Mouse (Mus musculus) stomach, embryonic 14.5 days (tissue): ENCODE data around the gene Itm2b. TPM values are rescaled to one million over a fixed set of nuclear protein-coding genes. Genes with fewer than 3 reads are reported as not detected.

Experiments
- ATAC-seq: fragments of 200-750 bp; cut with Nextera tagmentation; 2 replicates; pipeline ENCODE4 v1.8.0; 2017; ENCODE audit warnings: low read depth, moderate TSS enrichment; ENCODE audit not compliant: insufficient number of reproducible peaks, insufficient read depth, low FRiP score
- H3K27ac ChIP-seq: fragments of 300-500 bp; sonication (generic); 2 replicates; pipeline ENCODE4 v1.5.1; 2014; ENCODE audit warnings: mild to moderate bottlenecking, low read length, moderate library complexity, mixed read lengths
- H3K27me3 ChIP-seq: fragments of 300-500 bp; sonication (generic); 2 replicates; pipeline ENCODE4 v1.6.1; 2014; ENCODE audit warnings: low read length, control low read depth, mixed read lengths; ENCODE audit not compliant: control insufficient read depth, insufficient read depth
- H3K36me3 ChIP-seq: fragments of 300-500 bp; sonication (generic); 2 replicates; pipeline ENCODE4 v1.6.1; 2014; ENCODE audit warnings: mild to moderate bottlenecking, control low read depth, low read length, moderate library complexity, mixed read lengths; ENCODE audit not compliant: control insufficient read depth, insufficient read depth
- H3K4me1 ChIP-seq: fragments of 300-500 bp; sonication (generic); 2 replicates; pipeline ENCODE4 v1.6.1; 2014; ENCODE audit warnings: low read length, control low read depth, mixed read lengths; ENCODE audit not compliant: control insufficient read depth, insufficient read depth
- H3K4me2 ChIP-seq: fragments of 300-500 bp; sonication (generic); replicated peaks from 2 replicates; pipeline ENCODE4 v1.6.1; 2014; ENCODE audit warnings: low read depth, low read length, control low read depth
- H3K4me3 ChIP-seq: fragments of 300-500 bp; sonication (generic); 2 replicates; pipeline ENCODE4 v1.5.1; 2014; ENCODE audit warnings: low read depth, low read length, control low read depth
- H3K9ac ChIP-seq: fragments of 300-500 bp; sonication (generic); replicated peaks from 2 replicates; pipeline ENCODE4 v1.6.1; 2014; ENCODE audit warnings: low read depth, mild to moderate bottlenecking, control low read depth, low read length, moderate library complexity, mixed read lengths
- H3K9me3 ChIP-seq: fragments of 300-500 bp; sonication (generic); 2 replicates; pipeline ENCODE4 v1.6.1; 2016; ENCODE audit warnings: low read depth, low read length, control low read depth; ENCODE audit not compliant: control insufficient read depth
- whole genome bisulfite sequencing: fragments of 180-500 bp; shearing (Covaris S2); extraction: QIAGEN DNeasy Blood & Tissue Kit; methylation state at CpG from one replicate; pipeline ENCODE4 v1.1.7; 2014; 5-methylcytosine and 5-hydroxymethylcytosine counted together
- polyA plus RNA-seq: library from polyadenylated mRNA; unstranded; fragments of >200 nt; fragmentation: Nextera tagmentation; extraction: Ambion mirVana; gene quantifications from 2 replicates; pipeline ENCODE4 v1.2.1, GENCODE M21; 2014

The Itm2b gene
- polyA plus RNA-seq, 1 experiment from 2014 or later: 864 TPM

DNA sequence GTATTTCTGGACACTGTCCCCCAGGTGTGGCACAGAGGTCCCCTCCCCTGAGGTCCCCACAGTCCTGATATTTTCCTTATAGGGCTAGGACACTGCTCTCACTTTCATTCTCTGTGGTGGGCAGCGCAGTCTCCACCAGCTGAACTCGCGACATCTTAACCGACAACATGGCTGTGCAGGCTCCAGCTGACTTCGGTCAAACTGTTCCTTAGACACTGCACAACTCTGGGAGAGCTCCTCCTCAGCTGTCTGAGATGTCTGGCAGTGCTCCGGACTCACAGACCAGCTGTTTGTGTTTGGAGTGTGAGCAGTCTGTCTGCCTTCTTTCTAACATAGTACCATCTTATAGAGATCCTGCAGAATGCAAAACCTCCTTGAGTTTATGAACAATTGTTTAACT is 8.2 kb downstream of the Itm2b start:
- Histone ChIP-seq H3K36me3 (peaks cover 13% of the 10 kb centered on the region; the same call in 1 of the 2 replicates), H3K9me3 (no peaks in the 10 kb centered on the region), H3K4me3 (no peak overlapping the region), H3K27ac (peak overlapping the region; percentile 59; the same call in 1 of the 2 replicates), H3K4me2 (0 out of 2 replicates have a peak overlapping the region, but pooled peaks have one; percentile 11), H3K9ac (no peak overlapping the region), H3K27me3 (no peaks in the 10 kb centered on the region), H3K4me1 (peaks cover 27% of the 10 kb centered on the region; the same call in 1 of the 2 replicates)
- peak; percentile 69; the same call in 1 of the 2 replicates for ATAC-seq
- 50% methylated on average over 6 of the region's 6 CpGs for WGBS

DNA sequence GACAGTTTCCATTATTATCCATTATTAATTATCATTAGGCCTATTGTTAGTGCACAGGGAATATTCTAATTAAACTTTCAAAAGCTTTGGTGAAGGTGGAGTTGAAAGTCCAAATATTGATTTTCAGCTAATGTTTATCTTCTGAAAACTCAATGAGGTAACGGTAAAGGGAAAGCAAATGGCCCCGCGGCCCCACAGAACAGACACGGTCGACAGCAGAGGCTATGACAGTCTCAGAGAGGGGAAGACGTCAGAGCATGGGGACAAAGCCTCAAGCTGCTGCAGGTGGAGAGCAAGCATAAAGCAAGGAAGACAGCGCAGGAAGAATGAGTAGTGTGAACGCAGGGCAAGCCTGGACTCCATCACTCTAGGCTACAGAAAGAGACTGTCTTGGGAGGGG is 9.2 kb downstream of the Itm2b start:
- H3K27me3 ChIP-seq: no peaks in the 10 kb centered on the region
- H3K9me3 ChIP-seq: no peaks in the 10 kb centered on the region
- no peak overlapping the region for H3K4me2 ChIP-seq
- peaks cover 20% of the 10 kb centered on the region; the same call in 1 of the 2 replicates for H3K36me3 ChIP-seq
- no peak overlapping the region for H3K9ac ChIP-seq
- no peak overlapping the region for H3K27ac ChIP-seq
- peaks cover 27% of the 10 kb centered on the region; the same call in 1 of the 2 replicates for H3K4me1 ChIP-seq
- H3K4me3 ChIP-seq: no peak overlapping the region
- 57% methylated on average over 8 of the region's 8 CpGs for WGBS
- no peak for ATAC-seq

GRCm38 (mm10) chr14:73375445-73375844 is 9.6 kb downstream of the Itm2b start:
- ATAC-seq: no peak

GRCm38 (mm10) chr14:73374315-73374890 is 10.7 kb downstream of the Itm2b start:
- H3K9me3 ChIP-seq: no peaks in the 10 kb centered on the region
- WGBS: 47% methylated on average over 11 of the region's 11 CpGs
- peak overlapping the region; percentile 10; the same call in 1 of the 2 replicates for H3K27ac ChIP-seq
- no peak for ATAC-seq
- no peaks in the 10 kb centered on the region for H3K27me3 ChIP-seq
- no peak overlapping the region for H3K4me3 ChIP-seq
- no peak overlapping the region for H3K9ac ChIP-seq
- 0 out of 2 replicates have a peak overlapping the region, but pooled peaks have one; percentile 2 for H3K4me2 ChIP-seq
- peaks cover 27% of the 10 kb centered on the region; the same call in 1 of the 2 replicates for H3K4me1 ChIP-seq
- peaks cover 31% of the 10 kb centered on the region for H3K36me3 ChIP-seq

More at GRCm38 (mm10) chr14:73375445-73375844, 9.6 kb downstream of the Itm2b start:
- Histone ChIP-seq H3K4me1 (peaks cover 27% of the 10 kb centered on the region; the same call in 1 of the 2 replicates), H3K9me3 (no peaks in the 10 kb centered on the region), H3K27me3 (no peaks in the 10 kb centered on the region), H3K4me3 (no peak overlapping the region), H3K27ac (no peak overlapping the region), H3K4me2 (no peak overlapping the region), H3K36me3 (peaks cover 24% of the 10 kb centered on the region; the same call in 1 of the 2 replicates), H3K9ac (no peak overlapping the region)
- 87% methylated on average over 8 of the region's 8 CpGs for WGBS

DNA sequence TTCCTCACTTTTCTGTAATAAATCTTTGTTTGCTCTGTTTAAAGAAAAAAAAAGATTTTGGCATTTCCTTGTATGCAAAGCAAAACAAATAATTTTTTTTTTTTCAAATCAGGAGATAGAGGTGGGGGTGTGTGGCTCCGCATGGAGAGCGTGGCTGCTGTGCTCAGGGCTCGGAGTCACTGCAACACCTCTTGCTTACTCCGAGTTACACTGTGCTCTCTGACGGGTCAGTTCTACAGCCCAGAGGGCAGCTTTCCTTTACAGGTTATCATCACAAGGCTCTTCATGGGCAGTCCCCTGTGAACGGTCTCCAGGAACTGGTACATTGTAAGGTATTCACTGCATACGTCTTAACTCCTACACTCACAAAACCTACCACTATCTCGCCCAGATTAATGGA is 11.5 kb downstream of the Itm2b start:
- Histone ChIP-seq H3K4me2 (no peak overlapping the region), H3K27me3 (no peaks in the 10 kb centered on the region), H3K9ac (no peak overlapping the region), H3K4me3 (no peak overlapping the region), H3K4me1 (peaks cover 27% of the 10 kb centered on the region; the same call in 1 of the 2 replicates), H3K27ac (peak overlapping the region; percentile 33; the same call in 1 of the 2 replicates), H3K9me3 (no peaks in the 10 kb centered on the region), H3K36me3 (peaks cover 30% of the 10 kb centered on the region)
- 0 out of 2 replicates have a peak, but pooled peaks have one; percentile 12 for ATAC-seq
- WGBS: 66% methylated on average over 8 of the region's 8 CpGs

GRCm38 (mm10) chr14:73372990-73373389 is 12.1 kb downstream of the Itm2b start:
- WGBS: 86% methylated on average over 4 of the region's 4 CpGs
- ATAC-seq: no peak
- Histone ChIP-seq H3K27me3 (no peaks in the 10 kb centered on the region), H3K27ac (no peak overlapping the region), H3K4me3 (no peak overlapping the region), H3K4me1 (peaks cover 27% of the 10 kb centered on the region; the same call in 1 of the 2 replicates), H3K9ac (no peak overlapping the region), H3K9me3 (no peaks in the 10 kb centered on the region), H3K4me2 (no peak overlapping the region), H3K36me3 (peaks cover 31% of the 10 kb centered on the region)

DNA sequence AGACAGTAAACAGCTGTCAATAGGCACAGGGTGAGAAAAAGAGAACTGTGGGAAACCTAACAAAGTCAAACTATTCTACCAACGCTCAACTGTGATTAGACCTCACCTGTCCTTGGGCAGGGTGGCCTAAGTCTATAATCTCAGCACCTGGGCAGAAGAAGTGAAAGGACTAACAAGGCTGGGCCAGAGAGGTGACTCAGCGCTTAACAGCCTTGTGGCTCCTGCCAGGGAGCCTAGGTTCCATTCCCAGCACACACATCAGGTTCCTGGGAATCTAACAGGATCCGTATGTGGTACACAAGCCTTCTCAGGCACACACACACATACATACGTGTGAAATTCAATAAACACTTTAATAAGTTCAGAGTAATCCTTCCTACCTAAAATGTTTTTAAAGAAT is 13.5 kb downstream of the Itm2b start:
- 78% methylated on average over 4 of the region's 4 CpGs for WGBS
- no peak for ATAC-seq
- no peak overlapping the region for H3K4me3 ChIP-seq
- no peaks in the 10 kb centered on the region for H3K9me3 ChIP-seq
- peaks cover 43% of the 10 kb centered on the region for H3K36me3 ChIP-seq
- peaks cover 21% of the 10 kb centered on the region; the same call in 1 of the 2 replicates for H3K4me1 ChIP-seq
- H3K27ac ChIP-seq: no peak overlapping the region
- H3K27me3 ChIP-seq: no peaks in the 10 kb centered on the region
- no peak overlapping the region for H3K9ac ChIP-seq
- H3K4me2 ChIP-seq: no peak overlapping the region

- no peak overlapping the region for H3K27ac ChIP-seq
- H3K4me2 ChIP-seq: no peak overlapping the region
- peaks cover 50% of the 10 kb centered on the region for H3K36me3 ChIP-seq
- peaks cover 20% of the 10 kb centered on the region; the same call in 1 of the 2 replicates for H3K4me1 ChIP-seq
- 82% methylated on average over 23 of the region's 23 CpGs for WGBS
- no peak for ATAC-seq
- H3K9ac ChIP-seq: no peak overlapping the region
- H3K9me3 ChIP-seq: no peaks in the 10 kb centered on the region
- no peaks in the 10 kb centered on the region for H3K27me3 ChIP-seq
- no peak overlapping the region for H3K4me3 ChIP-seq
Observed at GRCm38 (mm10) chr14:73370695-73371372, 14.3 kb downstream of the Itm2b start.
